In genomic region chr10:79746774-79747151, GRCm38 (mm10) we compare ENCODE assay signal across 8 mouse cellular contexts. TPM values are rescaled to one million over a fixed set of nuclear protein-coding genes. Genes with fewer than 3 reads are reported as not detected.
A peak's percentile ranks its signal among the peaks of the same experiment; 100 is the strongest.
DNase-seq lines count a peak whose midpoint lies in the region; ATAC-seq and TF ChIP-seq lines count a peak whose summit lies in the region.

No protein-coding gene starts in this region.

- 0 out of 2 replicates have a peak overlapping the region, but pooled peaks have one; percentile 35 for H3K27ac ChIP-seq in heart, embryonic 11.5 days (ENCODE audit: low read depth, low read length)
- H3K27ac ChIP-seq in hindbrain, embryonic 12.5 days, result no peak overlapping the region

- TF ChIP-seq CTCF in G1E (IDR thresholded peaks at IDR 0.05; ENCODE audit: low read depth, low read length), result no peak

- H3K9ac ChIP-seq in heart, embryonic 11.5 days (ENCODE audit: low read depth, low read length), result peak overlapping the region; percentile 58; the same call in 1 of the 2 replicates
- H3K9ac ChIP-seq in hindbrain, embryonic 12.5 days, result peak overlapping the region; percentile 39; the same call in 1 of the 2 replicates

- intact Hi-C loops in heart, postnatal 36 days (cut with DNase I), result no loop called here

- no peak for DNase-seq in heart, postnatal 36 days
- DNase-seq in G1E (ENCODE audit: low spot score), result no peak
- DNase-seq in cerebellum, postnatal 25 days, result no peak
- no peak for DNase-seq in right cerebral cortex, postnatal 10 days (ENCODE audit: low spot score in 2 of 2)
- DNase-seq in ovary, postnatal 10 days (ENCODE audit: low spot score), result no peak

- H3K4me1 ChIP-seq in heart, embryonic 11.5 days (ENCODE audit: control insufficient read depth, insufficient read depth, low read length), result peaks cover 7% of the 10 kb centered on the region
- H3K4me1 ChIP-seq in G1E (ENCODE audit: insufficient read depth, low read depth, low read length), result peaks cover 32% of the 10 kb centered on the region
- H3K4me1 ChIP-seq in hindbrain, embryonic 12.5 days, result peaks cover 11% of the 10 kb centered on the region

- H3K36me3 ChIP-seq in heart, embryonic 11.5 days (ENCODE audit: control insufficient read depth, insufficient read depth, low read length), result peaks cover 16% of the 10 kb centered on the region
- peaks cover 37% of the 10 kb centered on the region for H3K36me3 ChIP-seq in G1E (replicated peaks)
- peaks cover 27% of the 10 kb centered on the region for H3K36me3 ChIP-seq in hindbrain, embryonic 12.5 days

- ATAC-seq in heart, embryonic 11.5 days (replicated peaks; ENCODE audit: insufficient number of reproducible peaks, low FRiP score, low TSS enrichment), result no peak
- ATAC-seq in G1E (ENCODE audit: extremely low read depth, insufficient number of reproducible peaks, low FRiP score, poor library complexity, severe bottlenecking), result no peak
- ATAC-seq in hindbrain, embryonic 12.5 days (ENCODE audit: low FRiP score), result peak; percentile 55
- peak; percentile 22; the same call in 1 of the 2 replicates for ATAC-seq in megakaryocyte, adult 5-6 weeks (ENCODE audit: poor library complexity, severe bottlenecking)

- H3K9me3 ChIP-seq in heart, embryonic 11.5 days (replicated peaks; ENCODE audit: control insufficient read depth, low read length), result no peaks in the 10 kb centered on the region
- H3K9me3 ChIP-seq in G1E (replicated peaks), result no peaks in the 10 kb centered on the region
- no peaks in the 10 kb centered on the region for H3K9me3 ChIP-seq in hindbrain, embryonic 12.5 days (replicated peaks)

- peak overlapping the region; percentile 81 for H3K4me2 ChIP-seq in heart, embryonic 11.5 days
- peak overlapping the region; percentile 67 for H3K4me2 ChIP-seq in hindbrain, embryonic 12.5 days (replicated peaks)

- no peaks in the 10 kb centered on the region for H3K27me3 ChIP-seq in heart, embryonic 11.5 days (ENCODE audit: control insufficient read depth, insufficient read depth, low read length)
- peaks cover 4% of the 10 kb centered on the region for H3K27me3 ChIP-seq in G1E (ENCODE audit: insufficient read depth, low read length)
- no peaks in the 10 kb centered on the region for H3K27me3 ChIP-seq in hindbrain, embryonic 12.5 days

- WGBS in heart, embryonic 11.5 days (ENCODE audit: insufficient replicate concordance), result 20% methylated on average over 6 of the region's 6 CpGs
- WGBS in hindbrain, embryonic 12.5 days, result 26% methylated on average over 6 of the region's 6 CpGs

- no peak overlapping the region; the same call in 1 of the 2 replicates for H3K4me3 ChIP-seq in heart, embryonic 11.5 days (ENCODE audit: low read depth, low read length)
- peak overlapping the region; percentile 74; the same call in 1 of the 2 replicates for H3K4me3 ChIP-seq in G1E (ENCODE audit: low read depth, low read length)
- H3K4me3 ChIP-seq in hindbrain, embryonic 12.5 days, result peak overlapping the region; percentile 4; the same call in 1 of the 2 replicates

RNA-seq across cellular contexts. Expression of gene Polrmt, which starts 0.4 kb away (rescaled TPM):
- polyA plus RNA-seq in heart, embryonic 11.5 days (2014; fragmentation: Nextera tagmentation; extraction: Ambion mirVana), result 22.7 and 23.6 TPM in 2 replicates
- 10 to 100 TPM; 42.3 to 48.0 TPM for total RNA-seq in heart, postnatal 36 days (2021)
- total RNA-seq in G1E (2014; fragmentation: Nextera tagmentation), result 44.5 and 50.5 TPM in 2 replicates
- total RNA-seq in G1E (2017), result 16.7 and 17.1 TPM in 2 replicates
- polyA plus RNA-seq in G1E (2012), result 45.3 and 45.5 TPM in 2 replicates
- polyA plus RNA-seq in hindbrain, embryonic 12.5 days (2016; fragmentation: Nextera tagmentation; extraction: Ambion mirVana), result 42.7 and 47.5 TPM in 2 replicates
- total RNA-seq in megakaryocyte, adult 5-6 weeks (2015), result 20.9 and 27.8 TPM in 2 replicates
- 9.7 and 12.6 TPM in 2 replicates for total RNA-seq in megakaryocyte, adult 5-6 weeks (2017)

RNA-seq across cellular contexts. Expression of gene Fgf22, which starts 8.1 kb away (rescaled TPM):
- polyA plus RNA-seq in heart, embryonic 11.5 days (2014; fragmentation: Nextera tagmentation; extraction: Ambion mirVana), result 0.26 TPM in 1 of 2 replicates, not detected in the other
- not detected for total RNA-seq in heart, postnatal 36 days (2021)
- total RNA-seq in G1E (2014; fragmentation: Nextera tagmentation) (not detected in 2 replicates), G1E (2017) (0.44 TPM in 1 of 2 replicates, not detected in the other)
- not detected in 2 replicates for polyA plus RNA-seq in G1E (2012)
- polyA plus RNA-seq in hindbrain, embryonic 12.5 days (2016; fragmentation: Nextera tagmentation; extraction: Ambion mirVana), result 0.42 and 0.72 TPM in 2 replicates
- not detected in 2 replicates for total RNA-seq in megakaryocyte, adult 5-6 weeks (2015)
- total RNA-seq in megakaryocyte, adult 5-6 weeks (2017), result not detected in 2 replicates

RNA-seq across cellular contexts. Expression of gene Rnf126, which starts 20.0 kb away (rescaled TPM):
- polyA plus RNA-seq in heart, embryonic 11.5 days (2014; fragmentation: Nextera tagmentation; extraction: Ambion mirVana), result 63.1 and 69.0 TPM in 2 replicates
- 10 to 100 TPM; 23.6 to 24.6 TPM for total RNA-seq in heart, postnatal 36 days (2021)
- total RNA-seq in G1E (2014; fragmentation: Nextera tagmentation) (109 and 129 TPM in 2 replicates), G1E (2017) (23.5 and 25.2 TPM in 2 replicates)
- polyA plus RNA-seq in G1E (2012), result 353 and 382 TPM in 2 replicates
- polyA plus RNA-seq in hindbrain, embryonic 12.5 days (2016; fragmentation: Nextera tagmentation; extraction: Ambion mirVana), result 103 and 108 TPM in 2 replicates
- total RNA-seq in megakaryocyte, adult 5-6 weeks (2015), result 30.4 and 34.0 TPM in 2 replicates
- 12.5 and 13.0 TPM in 2 replicates for total RNA-seq in megakaryocyte, adult 5-6 weeks (2017)

RNA-seq across cellular contexts. Expression of gene Fstl3, which starts 30.3 kb away (rescaled TPM):
- polyA plus RNA-seq in heart, embryonic 11.5 days (2014; fragmentation: Nextera tagmentation; extraction: Ambion mirVana), result 11.4 TPM in 2 replicates
- 1 to 10 TPM; 4.2 to 4.3 TPM for total RNA-seq in heart, postnatal 36 days (2021)
- not detected in 2 replicates for total RNA-seq in G1E (2014; fragmentation: Nextera tagmentation)
- 0.12 and 0.22 TPM in 2 replicates for total RNA-seq in G1E (2017)
- 0.05 TPM in 1 of 2 replicates, not detected in the other for polyA plus RNA-seq in G1E (2012)
- polyA plus RNA-seq in hindbrain, embryonic 12.5 days (2016; fragmentation: Nextera tagmentation; extraction: Ambion mirVana), result 2.3 and 2.7 TPM in 2 replicates
- total RNA-seq in megakaryocyte, adult 5-6 weeks (2015), result 3.9 and 5.3 TPM in 2 replicates
- 1.7 and 2.7 TPM in 2 replicates for total RNA-seq in megakaryocyte, adult 5-6 weeks (2017)

RNA-seq across cellular contexts. Expression of gene Hcn2, which starts 30.3 kb away (rescaled TPM):
- 0.13 and 0.14 TPM in 2 replicates for polyA plus RNA-seq in heart, embryonic 11.5 days (2014; fragmentation: Nextera tagmentation; extraction: Ambion mirVana)
- 10 to 100 TPM; 20.0 to 26.8 TPM for total RNA-seq in heart, postnatal 36 days (2021)
- 0.29 TPM in 1 of 2 replicates, not detected in the other for total RNA-seq in G1E (2014; fragmentation: Nextera tagmentation)
- 0.11 and 0.17 TPM in 2 replicates for total RNA-seq in G1E (2017)
- 0.27 and 0.47 TPM in 2 replicates for polyA plus RNA-seq in G1E (2012)
- 0.45 and 0.48 TPM in 2 replicates for polyA plus RNA-seq in hindbrain, embryonic 12.5 days (2016; fragmentation: Nextera tagmentation; extraction: Ambion mirVana)
- total RNA-seq in megakaryocyte, adult 5-6 weeks (2015), result 0.04 TPM in 1 of 2 replicates, not detected in the other
- total RNA-seq in megakaryocyte, adult 5-6 weeks (2017), result not detected in 2 replicates

Comparison
In these comparisons a context has a peak if more than half of its experiments do, and no peak if none do; other contexts are left out.
1. ATAC-seq: peak in hindbrain, embryonic 12.5 days (single experiment) and megakaryocyte, adult 5-6 weeks (single experiment); none in heart, embryonic 11.5 days (single experiment) and G1E (single experiment).